Mouse (Mus musculus): ENCODE data around the gene Casz1. TPM values are rescaled to one million over a fixed set of nuclear protein-coding genes. Genes with fewer than 3 reads are reported as not detected.

Gene Casz1
- total RNA-seq, 1 experiment: 4.0 TPM

DNA sequence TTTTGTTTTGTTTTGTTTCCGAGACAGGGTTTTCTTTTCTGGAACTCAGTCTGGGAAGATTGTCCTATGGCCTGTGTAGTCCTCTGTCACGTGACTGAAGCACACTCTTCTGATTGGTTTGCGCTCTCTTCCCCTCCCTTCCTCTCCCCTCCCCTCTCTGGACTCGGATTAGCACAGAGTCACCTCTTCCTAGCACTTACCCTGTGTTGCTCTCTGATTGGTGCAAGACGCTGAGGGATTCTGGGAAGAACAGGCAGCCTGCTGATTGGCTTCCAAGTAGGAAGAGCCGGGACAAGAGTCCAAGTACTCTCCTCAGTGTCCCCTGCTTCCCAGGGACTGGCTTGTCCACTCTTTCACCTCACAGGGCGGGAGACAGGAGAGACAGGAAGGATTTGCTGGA lies 26.1 kb downstream of the Casz1 start:
- no peaks in the 10 kb centered on the region for H3K9me3 ChIP-seq (ENCODE audit: control insufficient read depth, insufficient read depth, low read depth, low read length)
- peak; percentile 78 for DNase-seq (ENCODE audit: low read depth, low spot score)
- peak; percentile 56; the same call in 1 of the 2 replicates for TF ChIP-seq CHD2 (IDR thresholded peaks at IDR 0.05; ENCODE audit: low read depth, low read length)
- no peak for TF ChIP-seq ZC3H11A (IDR thresholded peaks at IDR 0.05; ENCODE audit: borderline replicate concordance, low read depth, low read length)
- in situ Hi-C loops (cut with MboI; ENCODE audit: low sequenced_read_pairs in 2 of 2, unreplicated experiment in 2 of 2): no loop called here
- no peaks in the 10 kb centered on the region for H3K36me3 ChIP-seq (ENCODE audit: control insufficient read depth, insufficient read depth, low read length, poor library complexity, severe bottlenecking)
- H3K27ac ChIP-seq (ENCODE audit: insufficient read depth, low read depth, low read length, poor library complexity, severe bottlenecking): no peak overlapping the region
- peak overlapping the region in 1 of 2 experiments; percentile 44; a peak in 2 of 4 replicates for H3K4me3 ChIP-seq (ENCODE audit: insufficient read depth in 1 of 2, low read depth in 1 of 2, low read length in 2 of 2, poor library complexity in 1 of 2, severe bottlenecking in 1 of 2)
- H3K9ac ChIP-seq (ENCODE audit: insufficient read depth, low read depth, low read length, poor library complexity, severe bottlenecking): peak overlapping the region; percentile 44; the same call in 1 of the 2 replicates
- peaks cover 4 to 27% of the 10 kb centered on the region in 2 experiments; a peak in 2 of 4 replicates for H3K4me1 ChIP-seq (ENCODE audit: control insufficient read depth in 2 of 2, insufficient read depth in 2 of 2, low read length in 2 of 2, poor library complexity in 1 of 2)

GRCm38 (mm10) chr4:148833245-148833990 lies 29.2 kb downstream of the Casz1 start:
- H3K4me1 ChIP-seq (ENCODE audit: control insufficient read depth in 2 of 2, insufficient read depth in 2 of 2, low read length in 2 of 2, poor library complexity in 1 of 2): peaks cover 2 to 19% of the 10 kb centered on the region in 2 experiments; a peak in 2 of 4 replicates
- H3K36me3 ChIP-seq (ENCODE audit: control insufficient read depth, insufficient read depth, low read length, poor library complexity, severe bottlenecking): no peaks in the 10 kb centered on the region
- no peaks in the 10 kb centered on the region for H3K9me3 ChIP-seq (ENCODE audit: control insufficient read depth, insufficient read depth, low read depth, low read length)
- in situ Hi-C loops (cut with MboI; ENCODE audit: low sequenced_read_pairs in 2 of 2, unreplicated experiment in 2 of 2): no loop called here
- H3K9ac ChIP-seq (ENCODE audit: insufficient read depth, low read depth, low read length, poor library complexity, severe bottlenecking): no peak overlapping the region
- TF ChIP-seq ZC3H11A (IDR thresholded peaks at IDR 0.05; ENCODE audit: borderline replicate concordance, low read depth, low read length) (no peak), CHD2 (IDR thresholded peaks at IDR 0.05; ENCODE audit: low read depth, low read length) (no peak), MAFK (IDR thresholded peaks at IDR 0.05; ENCODE audit: insufficient read depth, low read depth, low read length) (no peak)
- DNase-seq (ENCODE audit: low read depth, low spot score): no peak
- H3K27ac ChIP-seq (ENCODE audit: insufficient read depth, low read depth, low read length, poor library complexity, severe bottlenecking): no peak overlapping the region
- no peak overlapping the region for H3K4me3 ChIP-seq (ENCODE audit: insufficient read depth in 1 of 2, low read depth in 1 of 2, low read length in 2 of 2, poor library complexity in 1 of 2, severe bottlenecking in 1 of 2)

DNA sequence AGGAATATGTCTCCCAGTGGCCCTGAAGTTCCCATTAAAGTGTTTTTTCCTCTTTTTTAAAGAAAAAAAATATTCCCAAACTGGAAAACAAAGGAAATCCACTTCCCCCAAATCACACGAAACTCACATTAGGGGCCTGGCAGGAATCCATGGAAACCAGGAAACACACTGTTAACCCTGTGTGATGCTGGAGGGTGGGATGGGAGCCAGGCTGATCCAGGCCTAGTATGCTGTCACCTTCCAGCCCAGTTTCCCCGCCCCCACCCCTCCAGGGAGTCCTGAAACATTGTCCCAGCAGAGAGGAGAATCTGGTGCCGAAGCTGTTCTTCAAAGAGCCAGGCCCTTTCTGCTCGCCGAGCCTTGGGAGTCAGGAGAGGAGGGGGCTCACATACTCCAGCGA lies 32.2 kb downstream of the Casz1 start:
- Histone ChIP-seq H3K27ac (ENCODE audit: insufficient read depth, low read depth, low read length, poor library complexity, severe bottlenecking) (no peak overlapping the region), H3K4me1 (ENCODE audit: control insufficient read depth in 2 of 2, insufficient read depth in 2 of 2, low read length in 2 of 2, poor library complexity in 1 of 2) (peaks cover 2 to 16% of the 10 kb centered on the region in 2 experiments; a peak in 2 of 4 replicates), H3K9ac (ENCODE audit: insufficient read depth, low read depth, low read length, poor library complexity, severe bottlenecking) (no peak overlapping the region), H3K9me3 (ENCODE audit: control insufficient read depth, insufficient read depth, low read depth, low read length) (no peaks in the 10 kb centered on the region), H3K36me3 (ENCODE audit: control insufficient read depth, insufficient read depth, low read length, poor library complexity, severe bottlenecking) (no peaks in the 10 kb centered on the region), H3K4me3 (ENCODE audit: insufficient read depth in 1 of 2, low read depth in 1 of 2, low read length in 2 of 2, poor library complexity in 1 of 2, severe bottlenecking in 1 of 2) (no peak overlapping the region)
- TF ChIP-seq ZNF384 (IDR thresholded peaks at IDR 0.05; ENCODE audit: low read depth, low read length) (no peak), ZC3H11A (IDR thresholded peaks at IDR 0.05; ENCODE audit: borderline replicate concordance, low read depth, low read length) (no peak), CHD2 (IDR thresholded peaks at IDR 0.05; ENCODE audit: low read depth, low read length) (no peak), HCFC1 (IDR thresholded peaks at IDR 0.05; ENCODE audit: borderline replicate concordance, insufficient read depth, low read length) (no peak), MAFK (IDR thresholded peaks at IDR 0.05; ENCODE audit: insufficient read depth, low read depth, low read length) (no peak)
- in situ Hi-C loops (cut with MboI; ENCODE audit: low sequenced_read_pairs in 2 of 2, unreplicated experiment in 2 of 2): no loop called here
- no peak for DNase-seq (ENCODE audit: low read depth, low spot score)

DNA sequence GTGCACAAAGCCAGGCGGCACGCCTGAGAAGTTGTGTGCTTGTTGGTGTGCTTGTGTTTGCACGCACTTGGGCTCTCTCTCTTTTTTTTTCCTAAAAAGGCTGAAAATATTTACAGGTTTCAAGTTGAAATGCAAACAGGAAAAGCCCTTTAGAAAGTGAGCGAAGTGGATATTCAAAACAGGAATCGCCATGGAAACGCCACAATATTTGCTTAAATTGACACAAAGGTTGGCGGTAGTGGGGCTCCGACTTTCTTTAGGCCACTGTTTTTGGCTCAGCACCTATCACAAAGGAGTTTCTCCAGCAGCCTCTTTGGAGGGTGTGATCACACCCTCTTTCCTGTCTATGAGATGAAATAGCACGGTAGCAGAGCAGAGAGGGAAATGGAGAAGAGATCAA lies 32.8 kb downstream of the Casz1 start:
- no peaks in the 10 kb centered on the region for H3K36me3 ChIP-seq (ENCODE audit: control insufficient read depth, insufficient read depth, low read length, poor library complexity, severe bottlenecking)
- no peak overlapping the region for H3K4me3 ChIP-seq (ENCODE audit: insufficient read depth in 1 of 2, low read depth in 1 of 2, low read length in 2 of 2, poor library complexity in 1 of 2, severe bottlenecking in 1 of 2)
- no peak for TF ChIP-seq HCFC1 (IDR thresholded peaks at IDR 0.05; ENCODE audit: borderline replicate concordance, insufficient read depth, low read length)
- no peak for TF ChIP-seq CHD2 (IDR thresholded peaks at IDR 0.05; ENCODE audit: low read depth, low read length)
- TF ChIP-seq ZC3H11A (IDR thresholded peaks at IDR 0.05; ENCODE audit: borderline replicate concordance, low read depth, low read length): no peak
- no peak for TF ChIP-seq ZNF384 (IDR thresholded peaks at IDR 0.05; ENCODE audit: low read depth, low read length)
- TF ChIP-seq MAFK (IDR thresholded peaks at IDR 0.05; ENCODE audit: insufficient read depth, low read depth, low read length): no peak
- peaks cover 2 to 15% of the 10 kb centered on the region in 2 experiments; a peak in 2 of 4 replicates for H3K4me1 ChIP-seq (ENCODE audit: control insufficient read depth in 2 of 2, insufficient read depth in 2 of 2, low read length in 2 of 2, poor library complexity in 1 of 2)
- DNase-seq (ENCODE audit: low read depth, low spot score): no peak
- in situ Hi-C loops (cut with MboI; ENCODE audit: low sequenced_read_pairs in 2 of 2, unreplicated experiment in 2 of 2): no loop called here
- no peak overlapping the region for H3K9ac ChIP-seq (ENCODE audit: insufficient read depth, low read depth, low read length, poor library complexity, severe bottlenecking)
- H3K9me3 ChIP-seq (ENCODE audit: control insufficient read depth, insufficient read depth, low read depth, low read length): no peaks in the 10 kb centered on the region
- no peak overlapping the region for H3K27ac ChIP-seq (ENCODE audit: insufficient read depth, low read depth, low read length, poor library complexity, severe bottlenecking)

All from ES-E14 (cell line).